Mouse (Mus musculus) right cerebral cortex, postnatal 10 days (tissue): ENCODE data around the gene Kcnj14.

Experiments
- DNase-seq, 2 experiments: peaks; one replicate each; pipeline ENCODE4 v3.0.0; 2021; ENCODE audit warnings: low spot score in 2 of 2

The Kcnj14 gene

GRCm38 (mm10) chr7:45824598-45824997 lies at the start of gene Kcnj14:
Gene Kcnj14, minus strand, starts transcription at chr7:45824782.
- no peak for DNase-seq

GRCm38 (mm10) chr7:45873061-45873947 lies 48.7 kb upstream of the Kcnj14 start:
- DNase-seq = peak; percentile 63 to 64

GRCm38 (mm10) chr7:45872624-45873023 lies 48.0 kb upstream of the Kcnj14 start, which contains the start of gene Kdelr1:
Gene Kdelr1, plus strand, starts transcription at chr7:45872772.
- DNase-seq = peak; percentile 93 to 95

- DNase-seq = peak; percentile 62 to 64
Observed at GRCm38 (mm10) chr7:45870282-45871058, 45.9 kb upstream of the Kcnj14 start.

GRCm38 (mm10) chr7:45869787-45870186 lies 45.2 kb upstream of the Kcnj14 start:
- peak; percentile 42 to 54 for DNase-seq

- peak in 1 of 2 experiments; percentile 48 for DNase-seq
Observed at GRCm38 (mm10) chr7:45869107-45869670, 44.6 kb upstream of the Kcnj14 start.

DNA sequence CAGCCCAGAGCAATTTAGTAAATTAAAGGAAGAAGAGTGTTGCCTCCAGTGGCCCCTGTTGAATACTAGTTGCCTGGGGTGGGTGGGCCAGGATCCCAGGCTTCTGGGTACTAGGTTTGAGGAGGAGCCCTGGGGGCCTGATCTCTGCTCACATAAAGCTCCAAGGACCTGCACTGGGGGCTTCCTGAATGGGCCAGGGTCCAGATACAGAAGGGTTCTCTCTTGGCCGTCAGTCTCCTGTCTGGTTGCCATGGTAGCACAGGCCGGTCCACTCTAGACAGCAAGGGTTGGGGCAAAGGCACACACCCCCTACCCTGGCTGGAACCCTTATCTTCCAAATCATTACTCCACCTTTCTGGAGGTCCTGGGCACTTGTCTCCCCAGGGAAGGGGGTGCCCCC lies 43.3 kb upstream of the Kcnj14 start:
- peak; percentile 38 to 63 for DNase-seq

GRCm38 (mm10) chr7:45865925-45866910 lies 41.6 kb upstream of the Kcnj14 start:
- peak; percentile 94 for DNase-seq

- DNase-seq = no peak
Observed at GRCm38 (mm10) chr7:45864435-45864834, 39.9 kb upstream of the Kcnj14 start.

- no peak for DNase-seq
Observed at GRCm38 (mm10) chr7:45862804-45863203, 38.2 kb upstream of the Kcnj14 start.

GRCm38 (mm10) chr7:45859008-45859407 lies 34.4 kb upstream of the Kcnj14 start:
- no peak for DNase-seq

- peak in 1 of 2 experiments; percentile 36 for DNase-seq
Observed at GRCm38 (mm10) chr7:45856950-45857901, 32.6 kb upstream of the Kcnj14 start.

- no peak for DNase-seq
Observed at GRCm38 (mm10) chr7:45853089-45853488, 28.5 kb upstream of the Kcnj14 start.

DNA sequence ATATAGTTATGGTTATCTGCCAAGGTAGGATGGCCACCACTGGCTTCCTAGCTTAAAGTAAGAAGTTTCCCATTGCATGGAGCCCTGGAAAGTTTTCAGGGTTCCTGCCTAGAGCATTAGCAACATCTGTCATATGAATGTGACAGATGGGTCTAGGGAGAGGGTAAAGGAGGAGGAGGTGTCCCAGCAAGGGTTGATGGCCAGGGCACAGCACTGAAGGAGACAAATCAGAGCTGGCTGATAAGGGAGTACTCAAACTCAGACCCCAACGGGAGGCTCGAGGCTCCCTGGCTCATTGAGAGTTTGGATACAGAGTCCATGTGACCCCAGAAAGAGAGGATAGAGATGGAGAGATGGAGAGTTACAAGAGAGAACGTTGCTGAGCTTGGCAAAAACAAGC lies 26.1 kb upstream of the Kcnj14 start:
- no peak for DNase-seq

DNA sequence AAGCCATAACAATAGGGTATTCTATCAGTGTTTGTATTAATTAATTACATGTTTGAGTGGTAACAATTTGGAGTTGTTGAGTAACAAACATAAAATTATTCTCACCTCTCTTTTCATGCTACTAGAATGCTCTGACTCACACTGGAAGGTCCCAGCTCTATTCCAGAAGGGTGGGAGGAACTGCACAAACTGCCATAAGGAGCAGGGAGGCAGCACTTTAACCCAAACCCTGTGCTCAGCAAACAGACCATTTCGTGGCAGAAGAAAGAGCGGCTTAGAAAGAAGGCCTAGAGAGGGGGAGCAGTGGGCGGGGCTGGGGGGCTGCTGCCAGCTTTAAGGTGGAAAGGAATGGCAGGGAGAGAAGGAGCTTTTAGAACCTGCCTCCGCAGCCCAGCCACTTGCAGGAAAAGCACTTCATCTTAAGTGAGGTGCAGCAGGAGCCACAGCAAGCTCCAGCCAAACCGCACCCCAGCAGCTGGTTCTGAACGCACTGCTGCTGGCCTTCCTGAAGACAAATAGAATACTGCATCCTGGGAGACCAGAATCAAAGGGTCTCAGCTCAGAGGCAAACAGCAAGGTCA lies 24.0 kb upstream of the Kcnj14 start:
- DNase-seq = no peak

DNA sequence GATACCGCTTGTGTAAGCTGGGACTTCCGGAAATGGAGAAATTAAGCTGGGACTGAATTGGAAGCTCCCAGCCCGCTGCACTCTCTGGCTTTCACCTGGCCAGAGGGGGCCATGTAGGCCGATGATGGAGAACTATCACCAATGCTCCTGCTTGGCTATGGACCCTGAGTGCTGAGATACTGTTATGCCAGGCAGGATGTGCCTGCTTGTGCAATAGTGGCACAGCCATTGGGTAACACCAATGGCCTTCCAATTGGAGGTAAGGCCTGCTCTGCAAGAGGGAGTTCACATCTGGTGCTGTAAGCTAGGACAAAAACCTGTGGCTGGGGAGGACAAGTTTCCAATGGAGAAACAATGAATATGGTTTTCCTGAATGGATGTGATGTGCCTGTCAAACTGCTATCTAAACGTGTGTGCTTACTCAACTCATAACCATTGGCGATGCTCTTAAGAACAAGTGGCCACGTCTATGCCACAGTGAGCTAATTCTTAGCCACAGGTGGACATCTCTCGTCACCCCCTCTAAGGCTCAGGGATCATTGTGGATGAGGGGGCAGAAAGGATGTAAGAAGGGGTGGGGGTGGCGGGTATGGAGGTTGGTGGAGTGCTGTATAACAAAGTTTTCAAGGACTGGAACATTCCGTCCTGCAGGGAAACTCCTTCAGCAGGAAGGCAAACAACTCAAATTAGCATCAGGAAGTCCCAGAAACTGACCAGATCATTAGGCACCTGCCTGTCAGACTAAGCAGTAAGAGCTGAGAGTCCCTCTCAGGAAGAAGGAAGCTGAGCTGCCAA lies 18.6 kb upstream of the Kcnj14 start:
- DNase-seq = no peak

DNA sequence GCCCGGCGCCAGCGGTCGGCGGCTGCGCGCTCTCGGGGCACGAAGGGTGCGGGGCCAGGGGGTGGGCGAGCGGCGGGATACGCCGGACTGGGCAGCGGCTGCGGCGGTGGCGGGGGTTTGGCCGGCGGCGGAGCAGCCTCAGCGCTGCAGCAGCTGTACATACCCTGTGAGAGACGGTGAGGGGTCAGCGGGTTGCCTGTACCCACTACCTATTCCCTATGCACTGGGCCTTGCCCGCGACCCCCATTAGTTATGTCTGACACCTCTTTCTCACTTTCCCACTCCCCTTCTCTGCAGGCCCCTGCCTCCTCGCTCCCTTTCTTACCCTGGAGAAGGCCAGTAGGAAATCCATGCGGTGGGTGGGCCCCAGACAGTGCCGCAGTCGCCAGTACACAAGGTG lies 9.3 kb upstream of the Kcnj14 start:
- no peak for DNase-seq

DNA sequence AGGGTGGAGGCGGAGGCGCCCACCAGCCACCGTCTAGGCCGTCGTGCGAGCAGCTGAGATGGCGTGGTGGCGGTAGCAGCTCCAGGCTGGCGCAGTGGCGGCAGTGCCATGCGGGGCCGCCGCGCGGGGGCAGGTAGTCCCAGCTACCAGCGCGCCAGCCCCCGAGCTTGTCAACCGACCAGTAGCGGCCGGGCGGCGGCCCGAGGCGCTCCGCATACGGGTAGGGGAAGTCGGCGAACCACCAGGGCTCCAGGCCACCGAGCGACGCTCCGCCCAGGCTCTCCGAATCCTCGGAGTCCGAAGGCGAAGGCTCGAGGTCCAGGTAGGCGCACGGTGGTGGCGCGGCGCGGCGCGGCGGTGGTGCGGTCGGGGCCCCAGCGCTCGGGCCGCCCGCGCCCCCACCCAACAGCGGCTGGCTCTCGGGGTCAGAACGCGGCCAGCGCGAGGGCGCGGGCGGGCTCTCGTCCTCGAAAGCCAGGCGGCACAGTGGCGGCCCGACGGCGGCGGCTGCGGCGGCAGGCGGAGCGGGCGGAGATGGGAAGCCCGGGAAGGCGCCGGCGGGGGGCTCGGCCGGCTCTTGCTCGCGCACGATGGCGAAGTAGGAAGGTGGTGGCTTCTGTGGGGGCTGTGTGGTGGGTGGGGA lies 8.7 kb upstream of the Kcnj14 start:
- DNase-seq = peak in 1 of 2 experiments; percentile 51
